Mouse (Mus musculus): Measurements from ENCODE around the gene Tmprss11f.

DNA sequence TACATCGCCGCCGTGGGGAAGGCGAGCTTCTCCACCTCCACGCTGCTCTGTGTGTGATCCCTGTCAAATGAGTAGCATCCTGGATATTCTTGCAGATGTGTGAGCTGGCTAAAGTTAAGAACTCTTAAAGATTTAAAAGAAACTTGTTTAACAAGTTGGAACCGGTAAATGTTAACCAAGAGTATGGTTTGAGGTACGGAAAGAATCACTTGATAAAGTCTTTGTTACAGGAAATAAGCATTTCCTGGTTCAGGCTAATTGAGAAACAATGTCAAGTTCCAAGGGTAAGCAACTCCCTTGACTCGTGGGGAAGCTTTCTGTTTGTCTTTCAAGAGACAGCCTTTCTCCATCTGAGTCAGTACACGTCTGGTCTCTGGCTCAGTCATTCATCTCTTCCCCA is 113.7 kb downstream of the Tmprss11f start, which contains the start of gene Tmprss11g:
- TF ChIP-seq POLR2A (IDR thresholded peaks at IDR 0.05; ENCODE audit: low read depth, low read length) = no peak
- TF ChIP-seq CTCF (conservative IDR thresholded peaks at IDR 0.05; ENCODE audit: insufficient read depth, insufficient read length, low read depth, low read length) = no peak

All from kidney, adult 2 months (tissue).